8 mouse cellular contexts compared by ENCODE assay signal in the genomic region with DNA sequence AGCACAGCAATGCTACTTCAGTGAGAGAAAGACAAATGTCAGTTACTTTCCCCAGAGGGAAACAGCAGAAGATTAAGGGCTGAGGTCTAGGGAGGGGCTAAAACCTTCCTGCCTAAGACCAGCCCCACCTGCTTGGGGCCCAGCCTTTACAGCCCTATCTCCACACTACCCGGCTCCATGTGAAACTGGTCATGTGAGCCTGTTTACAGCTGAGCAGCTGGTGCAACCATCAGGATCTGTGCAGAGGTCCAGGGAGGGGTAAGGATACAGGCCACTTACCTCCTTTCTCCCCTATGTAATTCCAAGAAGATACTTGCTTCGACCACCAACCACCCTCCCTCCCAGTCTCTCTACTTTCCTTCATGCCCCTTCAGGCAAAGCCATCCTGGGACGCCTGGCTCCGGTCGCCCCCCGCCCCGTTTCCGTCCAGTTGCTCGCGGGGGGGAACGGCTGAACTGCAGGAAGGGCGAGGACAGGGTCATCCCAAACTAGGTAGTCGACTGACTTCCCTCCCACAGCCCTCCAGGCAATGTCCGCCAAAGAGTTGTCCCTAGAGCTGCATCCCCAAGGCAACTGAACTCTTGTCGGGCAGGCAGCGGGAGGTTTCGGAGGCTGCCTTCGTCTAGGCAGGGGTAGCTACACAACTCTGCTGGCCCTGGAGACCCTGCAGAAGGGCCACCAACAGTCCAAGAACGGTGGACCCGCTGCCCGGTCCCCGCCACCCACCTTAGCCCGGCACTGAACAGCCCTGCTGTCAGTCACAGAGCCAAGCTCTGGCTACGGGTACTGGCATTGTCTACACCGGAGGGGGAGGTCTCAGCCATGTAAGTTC. TPM values are rescaled to one million over a fixed set of nuclear protein-coding genes. Genes with fewer than 3 reads are reported as not detected.
DNase-seq lines count a peak whose midpoint lies in the region; ATAC-seq and TF ChIP-seq lines count a peak whose summit lies in the region.

No protein-coding gene starts in this region.

- peaks cover 31% of the 10 kb centered on the region for H3K4me1 ChIP-seq in liver, embryonic 15.5 days (replicated peaks)

- H3K36me3 ChIP-seq in liver, embryonic 15.5 days (replicated peaks) = no peaks in the 10 kb centered on the region

- H3K4me3 ChIP-seq in liver, embryonic 15.5 days (replicated peaks) = peak overlapping the region; percentile 74

- peaks cover 42% of the 10 kb centered on the region for H3K27me3 ChIP-seq in Patski
- H3K27me3 ChIP-seq in liver, embryonic 15.5 days = no peaks in the 10 kb centered on the region

- H3K4me2 ChIP-seq in liver, embryonic 15.5 days = peak overlapping the region; percentile 68

- in situ Hi-C loops in Patski (cut with MboI; ENCODE audit: low pct_unique_long_range_greater_than_20kb) = no loop called here

- peak; percentile 55 for ATAC-seq in Patski
- ATAC-seq in inflammation-experienced regulatory T-cells, adult 6 months = peak; percentile 7
- peak; percentile 92 for ATAC-seq in liver, embryonic 15.5 days (ENCODE audit: insufficient read depth)

- CTCF ChIA-PET in Patski (lab: Charles Lee) = no interaction called here

- WGBS in liver, embryonic 15.5 days (ENCODE audit: insufficient replicate concordance) = 15% methylated on average over 25 of the region's 25 CpGs

- peak overlapping the region; percentile 88 for H3K27ac ChIP-seq in liver, embryonic 15.5 days (replicated peaks)

- TF ChIP-seq CTCF in Patski (IDR thresholded peaks at IDR 0.05) = no peak

- no peaks in the 10 kb centered on the region for H3K9me3 ChIP-seq in liver, embryonic 15.5 days (replicated peaks)

- H3K9ac ChIP-seq in liver, embryonic 15.5 days = peak overlapping the region; percentile 78

- DNase-seq in 3134 (ENCODE audit: extremely low read depth, insufficient read length, low spot score) (peak; percentile 61), Patski (ENCODE audit: low read depth, low spot score) (no peak)
- DNase-seq in cerebellum, postnatal 25 days = peak; percentile 7 to 13
- DNase-seq in gastrocnemius, postnatal 25 days = peak; percentile 29
- peak; percentile 44 for DNase-seq in neural tube, embryonic 10.5 days (ENCODE audit: extremely low spot score, low spot score)
- DNase-seq in thymus, adult 18-20 months = peak; percentile 12 to 29

- POLR2A ChIA-PET in Patski (lab: Charles Lee) = no interaction called here

RNA-seq across cellular contexts. Expression of a gene that starts 0.6 kb away (rescaled TPM):
- polyA plus RNA-seq in Patski (2021) = 22.5 TPM
- 10 to 100 TPM; 41.3 to 49.9 TPM for total RNA-seq in gastrocnemius, postnatal 25 days (2021)
- polyA plus RNA-seq in inflammation-experienced regulatory T-cells, adult 6 months (2017; shearing (Covaris generic)) = 10 to 100 TPM; 20.2 to 28.7 (median 21.0) TPM
- polyA plus RNA-seq in liver, embryonic 15.5 days (2015; fragmentation: Nextera tagmentation; extraction: Ambion mirVana) = 30.7 and 36.4 TPM in 2 replicates

Comparison
In these comparisons a context has a peak if more than half of its experiments do, and no peak if none do; other contexts are left out.
1. ATAC-seq: peak in every context shown above with its lines; median percentile 92 in liver, embryonic 15.5 days; 55 in Patski; 7 in inflammation-experienced regulatory T-cells, adult 6 months.